Comparison of ENCODE assay signal across 16 mouse cellular contexts in genomic region chr11:85505811-85506210, GRCm38 (mm10).
"Had no signal": no experiment of that assay in that cellular context is flagged by ENCODE, and none has a peak within 500 bp of the region (broad histone marks: within the 10 kb centered on the region; RNA-seq: fewer than 3 reads in every experiment).

No protein-coding gene starts in this region.

- DNase-seq: retina, postnatal 1 day; right cerebral cortex, adult 18-20 months; right cerebral cortex, postnatal 14 days; right cerebral cortex, postnatal 25 days; right cerebral cortex, postnatal 4 days; spleen, adult 18-20 months; thymus, adult 18-20 months; thymus, adult 2 months; thymus, postnatal 14 days; thymus, postnatal 25 days; thymus, postnatal 36 days; thymus, postnatal 4 days had no signal

- H3K4me2 ChIP-seq: neural tube, embryonic 13.5 days; neural tube, embryonic 15.5 days; stomach, embryonic 15.5 days had no signal

- H3K27ac ChIP-seq: neural tube, embryonic 13.5 days; neural tube, embryonic 15.5 days; stomach, embryonic 15.5 days; stomach, postnatal 0 days had no signal

- H3K4me3 ChIP-seq: neural tube, embryonic 13.5 days; neural tube, embryonic 15.5 days; stomach, embryonic 15.5 days had no signal

- H3K9ac ChIP-seq: neural tube, embryonic 13.5 days; neural tube, embryonic 15.5 days; stomach, embryonic 15.5 days had no signal

- H3K36me3 ChIP-seq: neural tube, embryonic 13.5 days; neural tube, embryonic 15.5 days; stomach, embryonic 15.5 days had no signal

- H3K27me3 ChIP-seq: neural tube, embryonic 13.5 days; neural tube, embryonic 15.5 days; stomach, embryonic 15.5 days had no signal

- H3K9me3 ChIP-seq: neural tube, embryonic 13.5 days; neural tube, embryonic 15.5 days; stomach, embryonic 15.5 days had no signal

- H3K4me1 ChIP-seq: neural tube, embryonic 15.5 days; stomach, embryonic 15.5 days had no signal
